Mouse (Mus musculus): ENCODE results near the gene 4930486L24Rik. TPM values are rescaled to one million over a fixed set of nuclear protein-coding genes. Genes with fewer than 3 reads are reported as not detected.
A peak's percentile ranks its signal among the peaks of the same experiment; 100 is the strongest.
"Not testable (repeated sequence)": the region's sequence is repeated elsewhere in the genome, so short reads cannot be mapped to it uniquely, and the experiment has no call there.

The 4930486L24Rik gene
- not detected for total RNA-seq (2021)
- long read RNA-seq, experiment 1, result 0 reads
- long read RNA-seq, experiment 2, result 0 reads

DNA sequence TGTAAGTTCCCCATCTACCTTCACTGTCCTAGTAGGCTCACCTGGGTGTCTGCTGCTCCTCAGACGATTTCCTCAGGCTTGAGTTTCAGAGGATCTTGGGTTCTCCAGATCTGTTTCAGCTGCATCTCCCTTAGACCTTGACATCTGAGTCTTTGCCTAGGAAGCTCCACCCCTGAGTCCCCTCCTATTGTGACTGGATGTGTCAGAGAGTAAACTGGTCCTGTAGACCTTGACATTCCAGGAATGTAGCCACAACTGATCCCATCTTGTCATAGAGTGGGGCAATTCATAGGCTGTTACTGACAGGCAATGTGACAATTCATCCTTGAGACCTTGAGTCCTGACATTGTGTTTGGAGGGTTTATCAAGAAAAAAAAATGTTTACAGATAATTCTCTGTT lies at the start of gene 4930486L24Rik:
Gene 4930486L24Rik, minus strand, starts transcription at position 195 of the 400 bp plus-strand sequence.
- DNase-seq (ENCODE audit: low spot score in 2 of 2), result no peak

DNA sequence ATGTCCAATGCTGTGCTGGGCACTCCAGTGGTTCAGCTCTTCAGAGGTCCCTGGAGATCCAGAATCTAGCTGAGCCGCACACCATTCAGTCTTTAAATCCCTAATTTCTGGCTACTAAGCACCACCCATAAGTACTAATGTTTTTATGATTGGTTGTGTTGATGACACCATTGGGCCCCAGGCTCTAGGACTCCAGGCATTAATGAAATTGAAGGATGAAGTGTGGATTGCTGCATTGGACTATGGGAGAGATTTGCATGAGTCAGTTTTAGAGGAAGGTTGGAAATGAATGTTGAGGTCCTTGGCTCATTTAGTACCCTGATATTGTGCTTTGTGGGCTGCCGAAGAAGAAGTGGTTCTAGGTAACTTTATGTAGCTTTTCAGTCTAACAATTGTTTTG lies 40.5 kb upstream of the 4930486L24Rik start, which contains the start of gene Tpbpb:
Gene Tpbpb, minus strand, starts transcription at position 101 of the 400 bp plus-strand sequence.
- DNase-seq (ENCODE audit: low spot score in 2 of 2), result not testable (repeated sequence)

DNA sequence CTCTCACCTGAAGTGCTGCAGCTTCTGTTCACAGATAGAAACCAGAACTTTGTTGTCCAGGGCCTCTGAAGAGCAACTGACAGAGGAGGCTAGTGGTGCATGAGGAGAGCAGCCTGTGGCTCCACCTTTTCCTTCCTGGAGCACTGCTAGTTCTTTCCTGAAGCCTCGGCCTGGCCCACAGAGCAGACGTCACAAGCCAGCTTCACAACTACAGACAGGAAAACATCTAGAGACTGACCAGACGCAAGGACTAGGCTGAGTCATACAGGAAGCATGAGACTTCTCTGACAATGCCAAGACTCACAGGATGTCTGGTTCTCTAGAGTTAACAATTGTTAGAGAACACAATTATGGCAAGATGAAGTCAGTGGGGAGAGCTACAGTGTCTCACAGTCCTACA lies 33.1 kb upstream of the 4930486L24Rik start, which contains the start of gene Ctla2b:
Gene Ctla2b, minus strand, starts transcription at position 120 of the 400 bp plus-strand sequence.
- no peak for DNase-seq (ENCODE audit: low spot score in 2 of 2)

DNA sequence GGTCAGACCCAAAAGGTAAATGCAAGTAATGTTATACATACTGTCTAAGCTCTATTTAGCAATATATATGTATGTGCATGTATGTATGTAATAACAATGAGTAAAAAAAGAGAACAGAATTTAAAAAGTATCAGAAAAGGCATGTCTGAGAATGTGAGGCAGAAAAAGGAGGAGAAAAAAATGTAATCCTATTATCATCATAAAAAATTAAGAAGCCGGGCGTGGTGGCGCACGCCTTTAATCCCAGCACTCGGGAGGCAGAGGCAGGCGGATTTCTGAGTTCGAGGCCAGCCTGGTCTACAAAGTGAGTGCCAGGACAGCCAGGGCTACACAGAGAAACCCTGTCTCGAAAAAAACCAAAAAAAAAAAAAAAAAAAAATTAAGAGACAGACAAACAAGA lies 32.5 kb upstream of the 4930486L24Rik start, which contains the start of gene Gm49392:
Gene Gm49392, minus strand, starts transcription at position 101 of the 400 bp plus-strand sequence.
- not testable (repeated sequence) for DNase-seq (ENCODE audit: low spot score in 2 of 2)

DNA sequence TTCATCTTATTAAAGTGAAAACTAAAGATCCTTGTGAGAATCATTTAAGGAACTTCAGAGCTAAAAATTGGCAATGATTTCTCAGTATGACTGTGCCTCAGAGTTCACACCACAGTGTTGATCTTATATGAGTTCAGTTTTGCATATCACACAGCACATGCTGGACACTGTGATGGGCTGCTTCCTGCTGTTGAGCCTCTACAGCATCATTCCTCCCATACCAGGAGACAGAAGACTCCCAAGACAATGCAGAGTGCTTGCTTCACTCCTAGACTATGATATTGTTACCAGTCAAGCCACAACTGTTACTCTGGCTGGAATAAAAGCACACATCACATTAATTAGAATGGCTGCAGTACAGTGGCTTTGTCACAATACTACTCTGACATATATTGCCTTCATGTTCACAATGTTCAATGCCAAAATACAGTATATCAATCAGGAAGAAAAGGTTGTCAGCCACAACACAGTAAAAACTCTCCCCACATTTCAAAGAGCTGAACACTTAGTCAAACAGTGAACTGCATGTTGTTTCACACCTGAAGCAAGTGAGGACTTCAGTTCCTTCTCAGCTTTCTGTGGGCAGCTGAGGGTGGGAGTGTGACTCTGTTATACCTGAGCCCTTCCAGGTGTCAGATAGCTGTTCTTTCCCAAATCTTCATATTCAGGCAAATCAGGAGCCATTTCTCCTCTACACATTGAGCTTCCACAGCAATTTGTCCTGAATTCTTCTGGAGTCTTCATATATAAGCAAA lies 31.3 kb upstream of the 4930486L24Rik start:
- no peak for DNase-seq (ENCODE audit: low spot score in 2 of 2)

DNA sequence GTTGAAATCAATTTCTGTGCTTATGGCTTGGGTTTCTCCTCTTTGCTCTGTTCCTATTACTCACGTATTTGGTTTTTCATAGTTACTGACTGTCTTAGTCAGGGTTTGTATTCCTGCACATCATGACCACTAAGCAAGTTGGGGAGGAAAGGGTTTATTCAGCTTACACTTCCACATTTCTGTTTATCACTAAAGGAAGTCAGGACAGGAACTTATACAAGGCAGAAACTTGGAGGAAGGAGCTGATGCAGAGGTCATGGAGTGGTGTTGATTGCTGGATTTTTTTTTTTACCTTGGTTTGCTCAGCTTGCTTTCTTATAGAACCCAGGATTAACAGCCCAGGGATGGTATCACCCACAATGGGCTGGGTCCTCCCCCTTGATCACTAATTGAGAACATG lies 28.0 kb upstream of the 4930486L24Rik start:
- no peak for DNase-seq (ENCODE audit: low spot score in 2 of 2)

DNA sequence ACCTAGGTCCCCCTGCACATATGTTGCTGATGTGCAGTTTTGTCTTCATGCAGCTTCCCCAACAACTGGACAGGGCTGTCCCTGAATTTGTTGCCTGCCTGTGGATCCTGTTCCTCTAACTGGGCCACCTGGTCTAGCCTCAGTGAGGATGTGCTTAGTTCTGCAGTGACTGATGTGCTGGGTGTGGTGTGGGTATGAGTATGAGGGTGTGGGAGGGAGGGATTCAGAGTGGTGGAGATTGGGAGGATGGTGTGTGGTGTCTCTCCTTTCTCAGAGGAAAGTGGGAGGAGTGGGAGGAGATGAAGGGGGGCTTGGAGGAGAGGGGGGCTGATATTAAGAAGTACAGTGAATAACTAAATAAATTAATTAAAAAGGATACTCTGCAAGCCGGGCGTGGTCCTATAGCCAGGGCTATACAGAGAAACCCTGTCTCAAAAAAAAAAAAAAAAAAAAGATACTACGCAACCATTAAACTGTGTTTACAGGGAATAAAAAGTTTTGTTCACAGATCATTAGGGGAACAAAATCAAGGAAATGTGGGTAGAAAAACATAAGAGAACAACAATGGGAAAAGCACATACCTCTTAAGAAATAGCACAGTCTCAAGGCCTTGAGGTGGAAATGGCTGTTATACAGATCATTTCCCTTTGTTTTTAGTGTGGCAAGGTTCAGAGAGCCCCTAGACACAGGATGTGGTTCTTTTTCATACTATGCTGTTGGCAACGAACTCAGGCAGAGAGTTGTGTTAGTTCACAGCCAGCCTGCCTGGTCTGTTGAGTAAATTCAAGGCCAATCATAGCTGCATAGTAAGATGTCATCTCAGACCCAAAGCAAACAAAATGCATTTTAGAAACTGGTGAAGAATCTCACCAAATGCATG lies 15.8 kb downstream of the 4930486L24Rik start:
- DNase-seq (ENCODE audit: low spot score in 2 of 2), result no peak

DNA sequence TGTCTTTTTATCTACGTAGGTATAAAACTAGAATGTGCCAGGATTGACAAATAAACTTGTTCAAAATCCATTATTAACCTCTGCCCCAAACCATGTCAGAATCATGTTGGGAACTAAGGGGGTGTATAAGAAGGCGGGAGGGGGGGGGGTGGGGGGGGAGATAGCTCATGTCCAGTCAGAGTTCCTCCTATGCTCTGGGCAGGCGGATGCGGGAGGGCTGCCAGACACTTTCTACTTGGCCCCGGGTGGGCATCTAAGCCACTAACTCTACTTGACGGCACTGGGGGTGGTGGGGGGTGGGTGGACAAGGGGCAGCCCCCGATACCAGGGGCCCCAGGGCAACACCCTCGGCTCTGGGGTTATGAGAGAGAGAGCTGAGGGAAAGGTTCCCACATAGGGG lies 21.1 kb downstream of the 4930486L24Rik start:
- DNase-seq (ENCODE audit: low spot score in 2 of 2), result no peak

DNA sequence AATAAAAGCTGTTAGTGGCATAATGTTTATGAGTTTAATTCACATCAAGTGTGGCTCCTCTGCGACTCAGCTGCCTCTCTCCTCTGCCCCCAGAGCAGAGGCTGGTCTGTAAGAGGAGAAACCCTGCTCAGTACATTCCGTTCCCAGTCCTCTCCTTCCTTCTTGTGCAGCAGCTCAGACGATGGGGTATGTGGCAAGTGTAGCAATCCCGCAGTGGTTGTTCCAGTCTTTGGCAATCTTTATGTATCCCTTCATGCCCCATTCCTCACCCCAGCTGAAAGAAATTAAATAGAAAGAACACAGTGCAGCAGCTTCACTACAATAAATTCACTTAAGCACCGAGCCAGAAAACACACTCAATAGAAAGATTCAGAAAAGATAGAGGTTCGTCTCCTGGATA lies 21.6 kb downstream of the 4930486L24Rik start:
- no peak for DNase-seq (ENCODE audit: low spot score in 2 of 2)

DNA sequence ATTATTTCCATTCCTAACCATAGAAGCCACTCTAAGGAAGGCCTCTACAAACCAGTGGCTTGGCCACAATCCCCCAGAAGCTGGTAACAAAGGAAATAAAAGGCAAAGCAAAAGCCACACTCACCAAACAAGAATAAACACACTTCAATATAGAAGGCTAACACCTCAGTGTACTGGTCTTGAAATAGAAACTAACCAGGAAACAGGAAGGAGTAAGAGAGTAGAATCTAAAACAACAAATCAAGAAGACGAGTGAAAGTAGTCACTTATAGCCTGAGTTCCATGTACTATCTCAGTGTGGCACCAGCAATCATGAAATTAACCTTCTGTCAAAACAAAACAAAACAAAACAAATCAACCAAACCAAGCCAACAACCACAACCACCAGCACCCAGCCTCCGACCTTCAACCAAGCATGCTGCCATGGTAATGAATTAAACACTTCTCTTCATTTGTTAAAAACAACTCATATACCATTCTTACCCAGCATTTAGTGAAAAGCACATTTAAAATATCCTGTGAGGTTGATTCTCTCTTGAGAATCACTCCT lies 24.8 kb downstream of the 4930486L24Rik start:
- no peak for DNase-seq (ENCODE audit: low spot score in 2 of 2)

DNA sequence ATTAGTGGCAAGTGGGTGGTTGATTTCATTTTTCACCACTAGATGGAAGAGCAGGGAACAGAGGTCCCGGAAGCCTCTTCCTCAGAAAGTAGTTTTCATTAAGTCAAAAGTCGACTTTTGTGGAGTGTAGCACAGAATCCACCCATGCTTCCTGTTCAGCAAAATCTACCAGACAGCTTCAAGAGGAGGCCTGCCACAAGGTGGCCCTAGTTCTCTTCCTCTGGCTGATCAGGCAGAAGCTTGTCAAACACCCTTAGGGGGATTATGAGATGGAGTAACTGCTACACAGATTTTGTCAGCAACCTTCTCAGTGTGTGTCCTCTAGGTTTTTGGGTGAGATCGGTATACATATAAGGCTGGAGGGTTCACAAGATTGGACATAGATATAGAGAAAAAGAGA lies 38.2 kb downstream of the 4930486L24Rik start:
- no peak for DNase-seq (ENCODE audit: low spot score in 2 of 2)

DNA sequence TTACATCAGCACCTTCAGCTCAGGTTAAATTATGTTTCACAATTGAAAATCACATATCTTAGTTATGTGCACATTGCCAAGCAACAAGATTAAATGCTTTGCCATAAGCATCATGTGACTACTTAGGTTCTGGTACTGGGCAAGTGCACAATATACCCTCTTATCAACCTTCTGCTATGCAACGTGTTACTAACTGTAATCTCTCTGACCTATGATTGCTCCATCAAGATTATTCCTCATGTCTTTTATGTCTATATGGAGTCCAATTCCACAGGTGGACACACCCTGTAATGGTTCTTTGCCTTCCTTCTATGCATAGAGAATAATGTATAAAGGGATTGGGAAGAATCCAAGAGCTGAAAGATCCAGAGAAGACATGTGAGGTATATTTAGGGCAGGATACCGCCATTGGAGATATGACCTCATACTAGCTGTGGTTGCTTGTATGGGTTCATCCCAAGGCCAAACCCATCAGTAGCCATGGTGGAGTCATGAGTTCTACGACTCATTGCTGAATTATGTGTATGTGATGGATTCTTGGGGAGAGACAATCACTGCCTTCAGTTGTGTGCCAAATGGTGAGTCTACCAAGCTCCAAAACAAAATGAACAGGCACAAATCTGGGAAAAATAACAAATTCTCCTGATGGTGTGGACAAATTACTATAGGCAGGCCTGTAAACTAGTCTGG lies 43.6 kb downstream of the 4930486L24Rik start:
- DNase-seq (ENCODE audit: low spot score in 2 of 2), result no peak

DNA sequence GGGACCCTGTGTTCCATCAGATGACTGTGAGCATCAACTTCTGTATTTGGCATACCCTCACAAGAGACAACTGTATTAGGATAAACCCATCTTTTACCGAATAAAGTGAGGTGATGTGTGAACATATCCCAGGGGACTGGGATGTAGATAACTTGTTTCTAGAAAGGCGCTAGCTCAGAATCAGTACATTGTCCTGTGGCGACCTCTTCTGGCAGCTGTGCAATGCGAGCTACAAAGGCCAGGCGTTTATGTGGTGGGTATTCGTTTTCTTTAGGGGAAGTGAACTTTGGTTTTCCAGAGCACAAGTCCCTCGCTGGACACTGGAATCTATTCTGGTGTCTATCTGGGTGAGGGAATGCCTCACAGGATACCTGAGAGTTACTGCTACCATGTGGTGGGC lies 44.8 kb downstream of the 4930486L24Rik start:
- peak; percentile 17 to 37 for DNase-seq (ENCODE audit: low spot score in 2 of 2)

DNA sequence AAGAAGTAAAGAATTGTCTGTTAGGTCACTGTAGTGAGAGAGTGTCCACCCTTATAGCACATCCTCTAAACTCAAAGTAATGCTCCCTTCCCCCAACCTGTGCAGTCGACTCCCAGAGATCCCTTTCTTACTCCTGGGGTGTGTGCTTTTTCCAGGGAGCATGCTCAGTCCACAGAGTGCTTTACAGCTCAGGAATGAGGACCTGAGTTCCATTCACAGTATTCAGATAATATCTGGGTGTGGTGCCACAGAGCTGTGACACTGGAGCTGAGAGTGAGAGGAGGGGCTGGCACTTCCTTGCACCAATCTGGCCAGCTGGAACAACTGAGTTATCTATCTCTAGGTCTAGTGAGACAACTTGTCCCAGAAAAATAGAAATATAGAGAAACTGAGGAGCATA lies 50.6 kb downstream of the 4930486L24Rik start:
- DNase-seq (ENCODE audit: low spot score in 2 of 2), result no peak

DNA sequence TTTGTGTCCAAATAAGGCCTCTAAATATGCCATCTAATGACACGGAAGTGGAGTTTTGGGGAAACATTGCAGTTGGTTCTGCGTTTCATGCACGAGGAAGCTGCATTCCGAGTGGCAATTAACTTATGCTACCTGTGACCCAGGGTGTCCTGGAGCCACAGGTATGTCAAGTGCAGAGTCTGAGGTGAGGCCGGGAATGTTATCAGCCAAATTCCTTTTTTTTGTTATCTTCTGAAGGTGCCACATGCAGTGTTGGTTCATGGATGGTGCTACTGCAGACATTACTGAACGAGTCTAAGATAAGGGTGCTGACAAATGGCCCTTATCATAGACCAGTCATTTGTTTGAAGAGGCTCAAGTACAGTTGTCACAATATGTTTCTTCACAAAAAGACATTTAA lies 51.5 kb downstream of the 4930486L24Rik start:
- no peak for DNase-seq (ENCODE audit: low spot score in 2 of 2)

DNA sequence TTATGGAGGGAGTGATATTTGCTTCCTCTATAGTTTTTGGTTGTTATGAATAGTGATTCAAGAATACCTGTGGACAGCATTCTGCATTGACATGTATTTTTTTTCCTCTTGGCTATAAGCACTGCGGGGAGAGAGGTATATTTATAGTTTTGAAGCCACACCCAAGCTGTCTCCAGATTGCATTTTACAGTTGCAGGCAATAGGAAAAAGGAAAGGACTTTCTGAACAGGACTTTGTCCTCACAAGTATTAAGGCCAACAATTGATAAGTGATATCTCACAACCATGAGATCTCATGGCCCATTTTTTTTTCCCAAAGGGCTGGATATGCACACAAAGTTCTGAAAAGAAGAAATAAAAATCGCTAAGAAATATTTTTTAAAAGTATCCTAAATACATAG lies 54.6 kb downstream of the 4930486L24Rik start:
- no peak for DNase-seq (ENCODE audit: low spot score in 2 of 2)

DNA sequence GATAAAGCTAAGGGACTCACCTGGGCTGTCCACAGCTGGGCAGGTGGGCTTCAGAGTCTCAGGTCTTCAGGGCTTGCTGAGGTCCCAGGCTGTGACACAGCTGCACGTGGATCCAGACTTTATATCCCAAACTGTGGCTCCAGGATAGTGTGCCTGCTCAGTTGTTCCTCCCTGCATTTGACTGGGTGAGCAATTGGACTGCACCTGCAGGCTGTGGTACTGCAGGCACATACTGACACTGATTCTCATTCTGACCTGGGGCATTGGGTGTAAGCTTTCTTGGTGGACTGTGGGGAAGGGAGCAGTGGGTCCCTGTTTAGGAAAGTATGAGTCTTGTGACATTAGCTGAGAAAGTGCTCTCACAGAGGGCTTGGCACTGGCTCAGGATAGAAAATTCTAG lies 61.5 kb downstream of the 4930486L24Rik start, which contains the start of gene Ctsll3:
Gene Ctsll3, minus strand, starts transcription at position 101 of the 400 bp plus-strand sequence.
- no peak for DNase-seq (ENCODE audit: low spot score in 2 of 2)
